Mouse (Mus musculus) ES-E14 (cell line): ENCODE measurements at regions not wholly inside any gene's neighbourhood (a gene's known extent, or its start where the extent isn't known, plus 50 kb on each side); places are given as distances from the start of the nearest gene placed in this dataset.

Experiments
- CHD2 ChIP-seq: IDR thresholded peaks from 2 replicates; pipeline ENCODE4 v1.6.1; 2014; ENCODE audit warnings: mild to moderate bottlenecking, low read depth, low read length, inconsistent platforms
- HCFC1 ChIP-seq: IDR thresholded peaks from 2 replicates; pipeline ENCODE4 v1.6.1; 2012; ENCODE audit warnings: low read length, inconsistent platforms, borderline replicate concordance; ENCODE audit not compliant: insufficient read depth
- MAFK ChIP-seq: IDR thresholded peaks from 2 replicates; pipeline ENCODE4 v1.6.1; 2014; ENCODE audit warnings: mild to moderate bottlenecking, low read depth, low read length, inconsistent platforms; ENCODE audit not compliant: insufficient read depth
- ZC3H11A ChIP-seq: IDR thresholded peaks from 2 replicates; pipeline ENCODE4 v1.6.1; 2012; ENCODE audit warnings: low read depth, mild to moderate bottlenecking, inconsistent platforms, low read length, borderline replicate concordance

DNA sequence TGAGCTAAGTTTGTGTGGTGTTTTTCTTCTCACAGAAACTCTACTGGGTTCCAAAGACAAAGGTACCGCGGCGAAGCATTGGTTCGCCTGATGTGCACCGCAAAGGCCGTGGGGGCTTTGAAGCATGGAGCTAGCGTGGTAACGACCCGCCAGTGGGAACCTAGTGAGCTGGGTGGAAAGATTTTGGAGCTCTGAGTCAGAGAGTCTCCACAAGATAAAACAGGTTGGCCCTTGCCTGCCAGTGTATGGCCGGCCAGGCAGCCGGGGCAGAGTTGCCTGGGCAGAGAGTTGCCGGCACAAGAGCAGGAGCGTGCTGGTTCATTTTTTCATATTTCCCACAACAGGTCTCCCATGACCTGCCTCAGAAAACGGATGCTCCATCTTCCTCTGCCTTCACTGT, 52.3 kb upstream of the Xpo1 start:
- no peak for TF ChIP-seq HCFC1
- no peak for TF ChIP-seq ZC3H11A
- no peak for TF ChIP-seq MAFK
- no peak for TF ChIP-seq CHD2
